Mouse (Mus musculus) kidney, adult 2 months (tissue): ENCODE measurements at regions not wholly inside any gene's neighbourhood (a gene's known extent, or its start where the extent isn't known, plus 50 kb on each side); places are given as distances from the start of the nearest gene placed in this dataset.
A peak's percentile ranks its signal among the peaks of the same experiment; 100 is the strongest.

Source experiments
- DNase-seq: peaks from one replicate; pipeline ENCODE4 v3.0.0; 2021
- H3K27ac ChIP-seq: fragments of 200-500 bp; 2 replicates; pipeline ENCODE4 v1.5.1; 2012; ENCODE audit warnings: low read depth, low read length, control low read depth, inconsistent platforms; ENCODE audit not compliant: insufficient read depth
- H3K27me3 ChIP-seq: fragments of 200-500 bp; replicated peaks from 2 replicates; pipeline ENCODE4 v1.6.1; 2012; ENCODE audit warnings: mild to moderate bottlenecking, moderate library complexity, low read length, inconsistent platforms; ENCODE audit not compliant: control insufficient read depth, insufficient read depth
- H3K36me3 ChIP-seq: fragments of 200-500 bp; 2 replicates; pipeline ENCODE4 v1.6.1; 2012; ENCODE audit warnings: mild to moderate bottlenecking, moderate library complexity, low read length, inconsistent platforms; ENCODE audit not compliant: control insufficient read depth, insufficient read depth
- H3K4me1 ChIP-seq: fragments of 200-500 bp; 2 replicates; pipeline ENCODE4 v1.6.1; 2011; ENCODE audit warnings: low read length; ENCODE audit not compliant: control insufficient read depth, insufficient read depth
- H3K4me3 ChIP-seq: fragments of 200-500 bp; 2 replicates; pipeline ENCODE4 v1.5.1; 2011; ENCODE audit warnings: mild to moderate bottlenecking, low read depth, low read length, control low read depth; ENCODE audit not compliant: insufficient read depth
- CTCF ChIP-seq: fragments of 200-500 bp; conservative IDR thresholded peaks from 2 replicates; pipeline ENCODE4 v1.5.1; 2011; ENCODE audit warnings: low read depth, mild to moderate bottlenecking, control low read depth, low read length, moderate library complexity, mixed read lengths; ENCODE audit not compliant: insufficient read depth, insufficient read length
- POLR2A ChIP-seq: fragments of 200-500 bp; IDR thresholded peaks from one replicate; pipeline ENCODE4 v1.6.1; 2011; ENCODE audit warnings: low read depth, low read length, control low read depth
- WGBS: fragments of 180-500 bp; shearing (Covaris S2); methylation state at CpG from one replicate; pipeline ENCODE4 v1.1.7; 2018; 5-methylcytosine and 5-hydroxymethylcytosine counted together

DNA sequence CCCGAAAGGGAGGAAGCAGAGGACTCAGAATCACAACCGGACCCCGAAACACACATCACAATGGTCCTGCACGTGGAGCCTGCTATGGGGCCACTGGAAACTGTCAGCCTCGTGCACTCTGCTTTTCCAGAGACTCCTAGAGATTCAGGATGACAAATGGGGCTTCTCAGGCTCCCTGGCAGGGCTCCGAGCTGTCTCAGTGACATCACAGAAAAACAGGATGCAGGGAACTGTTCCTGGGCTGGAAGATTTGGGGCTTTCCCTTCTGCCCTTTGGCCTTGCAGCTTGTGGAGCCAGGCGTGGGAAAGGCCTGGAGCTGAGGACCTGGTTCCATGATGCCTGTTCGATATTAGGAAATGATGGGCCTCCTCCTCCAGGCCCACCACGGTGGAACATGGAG, 225.4 kb upstream of the Sulf2 start:
- H3K27me3 ChIP-seq = no peaks in the 10 kb centered on the region
- no peaks in the 10 kb centered on the region for H3K36me3 ChIP-seq
- peak; percentile 85 for DNase-seq
- H3K27ac ChIP-seq = no peak overlapping the region
- no peak overlapping the region for H3K4me3 ChIP-seq
- TF ChIP-seq POLR2A = no peak
- TF ChIP-seq CTCF = no peak
- no peaks in the 10 kb centered on the region for H3K4me1 ChIP-seq
- 64% methylated on average over 9 of the region's 9 CpGs for WGBS

DNA sequence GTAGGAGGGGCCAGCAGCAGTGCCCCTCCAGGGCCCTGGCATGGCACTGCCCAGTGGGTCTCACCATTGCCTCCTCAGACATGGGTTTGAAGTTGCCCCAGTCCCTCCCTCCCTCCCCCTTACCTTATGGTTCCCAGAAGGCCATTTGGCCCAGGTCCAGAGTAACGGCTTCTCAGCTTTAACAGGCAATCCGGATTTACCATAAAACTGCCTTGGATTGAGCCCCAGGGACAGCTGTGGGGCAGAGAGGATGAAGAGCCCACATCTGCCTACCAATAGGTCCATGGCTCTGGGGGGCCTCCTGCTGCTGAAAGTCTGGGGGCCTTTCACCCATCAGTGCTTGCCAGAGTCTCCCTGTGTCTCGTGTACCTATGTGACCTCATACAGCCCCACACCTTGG, 222.9 kb upstream of the Sulf2 start:
- H3K36me3 ChIP-seq = no peaks in the 10 kb centered on the region
- no peak overlapping the region for H3K27ac ChIP-seq
- no peak overlapping the region for H3K4me3 ChIP-seq
- DNase-seq = no peak
- 55% methylated on average over 3 of the region's 3 CpGs for WGBS
- H3K4me1 ChIP-seq = no peaks in the 10 kb centered on the region
- no peak for TF ChIP-seq POLR2A
- no peak for TF ChIP-seq CTCF
- H3K27me3 ChIP-seq = no peaks in the 10 kb centered on the region

DNA sequence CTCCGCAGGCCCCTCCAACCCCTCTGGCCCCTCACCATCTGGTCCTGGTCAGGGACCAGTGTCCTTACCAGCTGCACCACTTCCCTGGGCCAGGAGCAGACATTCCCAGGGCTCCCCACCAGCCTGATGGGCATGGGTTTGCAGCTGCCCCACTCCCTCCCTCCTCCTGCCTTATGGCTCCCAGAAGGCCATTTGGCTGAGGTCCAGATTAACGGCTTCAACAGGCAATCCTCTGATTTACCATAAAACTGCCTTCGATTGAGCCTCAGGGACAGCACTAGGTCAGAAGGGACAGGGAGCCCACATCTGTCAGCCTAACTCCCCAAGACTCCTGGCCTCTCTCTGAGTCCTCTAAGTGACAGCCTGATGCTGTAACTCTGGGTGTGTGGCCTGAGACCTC, 221.9 kb upstream of the Sulf2 start:
- DNase-seq = no peak
- no peaks in the 10 kb centered on the region for H3K36me3 ChIP-seq
- H3K27me3 ChIP-seq = no peaks in the 10 kb centered on the region
- no peak overlapping the region for H3K27ac ChIP-seq
- TF ChIP-seq CTCF = no peak
- no peak for TF ChIP-seq POLR2A
- 35% methylated on average over 3 of the region's 3 CpGs for whole genome bisulfite sequencing
- H3K4me1 ChIP-seq = no peaks in the 10 kb centered on the region
- H3K4me3 ChIP-seq = no peak overlapping the region

DNA sequence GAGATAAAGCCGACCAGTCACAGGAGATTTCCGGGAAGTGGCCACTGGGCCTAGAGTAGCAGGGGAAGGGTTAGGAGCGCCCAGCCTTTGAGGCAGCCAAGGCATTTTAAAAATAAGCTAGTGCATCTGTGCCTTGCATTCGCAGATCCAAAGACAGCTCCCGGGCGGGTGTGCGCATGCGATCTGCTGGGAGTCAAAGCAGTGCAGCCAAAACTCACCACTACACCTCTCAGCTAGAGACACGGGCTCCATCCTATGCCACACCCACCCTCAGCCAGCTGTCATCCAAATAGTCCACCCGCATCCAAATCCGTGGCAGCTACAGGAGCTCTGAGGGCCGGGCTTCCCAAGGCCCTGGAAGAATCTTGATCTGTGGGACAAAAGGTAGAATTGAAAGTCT, 220.2 kb upstream of the Sulf2 start:
- 91% methylated on average over 12 of the region's 12 CpGs for WGBS
- H3K36me3 ChIP-seq = no peaks in the 10 kb centered on the region
- no peaks in the 10 kb centered on the region for H3K27me3 ChIP-seq
- TF ChIP-seq POLR2A (no peak), CTCF (no peak)
- DNase-seq = no peak
- no peak overlapping the region for H3K27ac ChIP-seq
- no peaks in the 10 kb centered on the region for H3K4me1 ChIP-seq
- no peak overlapping the region for H3K4me3 ChIP-seq

DNA sequence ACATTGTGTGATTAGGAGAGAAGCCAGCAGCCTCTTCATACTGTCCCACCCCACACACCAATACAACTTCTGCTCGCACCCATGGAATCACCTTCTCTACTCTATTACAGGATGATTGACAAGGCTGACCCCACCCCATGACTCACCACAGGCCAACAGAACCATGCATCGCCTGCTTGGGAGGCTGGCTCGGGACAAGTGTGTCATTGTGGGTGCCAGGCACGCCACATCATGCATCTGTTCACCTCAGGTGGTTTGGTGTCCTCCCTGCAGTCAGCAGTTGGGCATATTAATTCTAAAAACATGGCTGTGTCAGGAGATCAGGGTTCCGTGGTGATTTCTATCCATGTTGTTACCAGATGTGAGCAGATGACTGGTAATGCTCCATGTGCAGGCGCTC, 215.3 kb upstream of the Sulf2 start:
- H3K27me3 ChIP-seq = no peaks in the 10 kb centered on the region
- H3K4me3 ChIP-seq = no peak overlapping the region
- TF ChIP-seq CTCF = no peak
- TF ChIP-seq POLR2A = no peak
- WGBS = 96% methylated on average over 6 of the region's 6 CpGs
- H3K27ac ChIP-seq = no peak overlapping the region
- DNase-seq = no peak
- H3K36me3 ChIP-seq = no peaks in the 10 kb centered on the region
- no peaks in the 10 kb centered on the region for H3K4me1 ChIP-seq

DNA sequence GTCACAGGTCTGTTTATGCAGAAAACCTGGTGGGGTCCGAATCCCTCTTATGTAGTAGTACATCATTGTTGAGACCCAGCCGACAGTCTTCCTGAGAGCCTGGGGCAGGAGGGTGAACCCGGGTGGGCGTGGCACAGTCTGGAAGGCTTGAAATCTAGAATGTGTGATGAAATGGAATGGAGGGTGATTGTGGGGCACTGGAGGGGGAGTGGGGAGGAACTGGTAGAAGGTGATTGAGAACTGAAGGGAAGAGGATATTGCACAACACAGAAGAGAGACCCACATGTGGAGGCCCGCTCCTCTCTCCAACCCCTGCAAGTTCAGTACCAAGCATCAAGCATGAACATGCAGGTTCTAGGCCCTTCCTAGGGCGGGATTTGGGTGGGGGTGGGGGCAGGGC, 206.2 kb upstream of the Sulf2 start:
- TF ChIP-seq CTCF = no peak
- no peak for TF ChIP-seq POLR2A
- no peak overlapping the region for H3K27ac ChIP-seq
- no peaks in the 10 kb centered on the region for H3K27me3 ChIP-seq
- DNase-seq = no peak
- no peaks in the 10 kb centered on the region for H3K36me3 ChIP-seq
- no peaks in the 10 kb centered on the region for H3K4me1 ChIP-seq
- no peak overlapping the region for H3K4me3 ChIP-seq
- WGBS = 90% methylated on average over 6 of the region's 6 CpGs

DNA sequence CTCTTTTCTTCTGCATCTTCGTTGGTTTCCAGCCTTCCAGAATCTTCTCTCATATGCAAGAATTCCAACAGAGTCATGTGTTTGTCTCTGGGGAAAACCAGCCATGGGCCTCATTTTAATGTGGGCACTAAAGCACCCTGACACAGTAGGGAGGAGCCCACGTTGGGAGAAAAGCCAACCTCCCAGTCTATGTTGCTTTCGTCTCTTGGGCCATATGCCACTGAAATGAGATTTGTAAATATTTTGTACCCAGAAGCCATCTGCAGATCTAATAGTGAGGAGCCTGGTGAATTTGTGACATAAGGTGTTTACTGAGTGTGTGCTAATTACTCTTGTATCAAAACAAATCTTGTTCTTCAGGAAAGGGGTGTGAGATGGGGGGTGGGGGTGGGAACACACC, 205.3 kb upstream of the Sulf2 start:
- no peak overlapping the region for H3K27ac ChIP-seq
- H3K27me3 ChIP-seq = no peaks in the 10 kb centered on the region
- no peak overlapping the region for H3K4me3 ChIP-seq
- no peak for DNase-seq
- no peak for TF ChIP-seq POLR2A
- no peak for TF ChIP-seq CTCF
- 63% methylated on average over 3 of the region's 3 CpGs for WGBS
- no peaks in the 10 kb centered on the region for H3K4me1 ChIP-seq
- H3K36me3 ChIP-seq = no peaks in the 10 kb centered on the region

DNA sequence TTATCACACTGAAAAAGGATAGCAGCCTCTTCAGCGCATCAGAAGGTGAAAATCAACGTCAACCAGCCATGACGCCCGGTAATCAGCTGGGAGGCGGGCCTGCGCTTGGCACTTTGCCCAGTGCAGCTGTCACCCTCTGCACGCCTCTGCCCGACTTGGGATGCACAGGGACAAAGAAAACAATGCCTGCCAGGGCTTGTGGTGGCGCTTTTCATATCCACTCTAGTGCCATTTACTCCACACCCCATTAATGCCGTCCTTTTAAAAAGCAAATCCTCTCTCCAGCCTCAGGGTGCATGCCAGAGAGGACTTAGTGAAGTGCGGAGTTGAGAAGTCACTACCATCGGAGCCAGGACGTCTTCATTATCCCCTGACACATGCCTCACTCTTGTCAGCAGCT, 204.5 kb upstream of the Sulf2 start:
- TF ChIP-seq POLR2A (no peak), CTCF (no peak)
- Histone ChIP-seq H3K27me3 (no peaks in the 10 kb centered on the region), H3K4me1 (no peaks in the 10 kb centered on the region), H3K36me3 (no peaks in the 10 kb centered on the region), H3K27ac (no peak overlapping the region), H3K4me3 (no peak overlapping the region)
- DNase-seq = no peak
- whole genome bisulfite sequencing = 27% methylated on average over 13 of the region's 13 CpGs
